Mouse (Mus musculus) stomach, postnatal 0 days (tissue): Measurements from ENCODE around the gene Mmp24.

Experiments used
- CTCF ChIP-seq: IDR thresholded peaks from 2 replicates; pipeline ENCODE4 v1.5.1; 2016; ENCODE audit warnings: antibody characterized with exemption, low read depth, mild to moderate bottlenecking, moderate library complexity
- EP300 ChIP-seq: optimal IDR thresholded peaks from 2 replicates; pipeline ENCODE3; 2016; ENCODE audit warnings: antibody characterized with exemption

GRCm38 (mm10) chr2:155777688-155777985, 2.5 kb downstream of the Mmp24 start:
- TF ChIP-seq EP300 (no peak), CTCF (no peak)
